Mouse (Mus musculus) thymus, postnatal 0 days (tissue): ENCODE data around the gene Fbxo2. TPM values are rescaled to one million over a fixed set of nuclear protein-coding genes. Genes with fewer than 3 reads are reported as not detected.
A peak's percentile ranks its signal among the peaks of the same experiment; 100 is the strongest.
"Not testable (repeated sequence)": the region's sequence is repeated elsewhere in the genome, so short reads cannot be mapped to it uniquely, and the experiment has no call there.

ENCODE experiments used
- DNase-seq: peaks from one replicate; pipeline ENCODE4 v3.0.0-alpha.2; 2015; ENCODE audit warnings: low spot score
- polyA plus RNA-seq: library from polyadenylated mRNA; unstranded; fragments of >200 nt; fragmentation: Nextera tagmentation; extraction: Ambion mirVana; gene quantifications from 2 replicates; pipeline ENCODE4 v1.2.1, GENCODE M21; 2015

The Fbxo2 gene
- polyA plus RNA-seq, result 0.71 and 1.1 TPM in 2 replicates

- no peak for DNase-seq
Measured at GRCm38 (mm10) chr4:148160436-148161390, at the start of gene Fbxo2, which contains the start of gene Fbxo44. TSS of gene Fbxo2 (plus strand) at chr4:148160621. TSS of gene Fbxo44 (minus strand) at chr4:148160482.

- DNase-seq, result no peak
Measured at GRCm38 (mm10) chr4:148112519-148112918, 47.9 kb upstream of the Fbxo2 start.

- peak; percentile 82 for DNase-seq
Measured at GRCm38 (mm10) chr4:148114758-148115391, 45.5 kb upstream of the Fbxo2 start.

- no peak for DNase-seq
Measured at GRCm38 (mm10) chr4:148115467-148115866, 45.0 kb upstream of the Fbxo2 start.

- no peak for DNase-seq
Measured at GRCm38 (mm10) chr4:148116657-148117056, 43.8 kb upstream of the Fbxo2 start.

GRCm38 (mm10) chr4:148117392-148117791, 43.0 kb upstream of the Fbxo2 start:
- no peak for DNase-seq

- not testable (repeated sequence) for DNase-seq
Measured at GRCm38 (mm10) chr4:148119578-148119977, 40.8 kb upstream of the Fbxo2 start.

- DNase-seq, result no peak
Measured at GRCm38 (mm10) chr4:148120555-148120954, 39.9 kb upstream of the Fbxo2 start.

- no peak for DNase-seq
Measured at GRCm38 (mm10) chr4:148121362-148121761, 39.1 kb upstream of the Fbxo2 start.

- no peak for DNase-seq
Measured at GRCm38 (mm10) chr4:148121982-148122693, 38.3 kb upstream of the Fbxo2 start.

- DNase-seq, result no peak
Measured at GRCm38 (mm10) chr4:148122694-148123066, 37.7 kb upstream of the Fbxo2 start.

- no peak for DNase-seq
Measured at GRCm38 (mm10) chr4:148128241-148128640, 32.2 kb upstream of the Fbxo2 start.

- DNase-seq, result no peak
Measured at GRCm38 (mm10) chr4:148128672-148129071, 31.7 kb upstream of the Fbxo2 start.

- no peak for DNase-seq
Measured at GRCm38 (mm10) chr4:148130133-148130532, 30.3 kb upstream of the Fbxo2 start, which contains the start of gene Mad2l2. TSS of gene Mad2l2 (plus strand) at chr4:148130384.

GRCm38 (mm10) chr4:148130561-148131413, 29.6 kb upstream of the Fbxo2 start, which contains the start of gene Draxin:
TSS of gene Draxin (minus strand) at chr4:148130698.
- DNase-seq, result no peak

- DNase-seq, result no peak
Measured at GRCm38 (mm10) chr4:148131497-148132081, 28.8 kb upstream of the Fbxo2 start.

GRCm38 (mm10) chr4:148134988-148135387, 25.4 kb upstream of the Fbxo2 start:
- no peak for DNase-seq

- DNase-seq, result no peak
Measured at GRCm38 (mm10) chr4:148137503-148137902, 22.9 kb upstream of the Fbxo2 start.

- no peak for DNase-seq
Measured at GRCm38 (mm10) chr4:148139767-148140097, 20.7 kb upstream of the Fbxo2 start.
